Mouse (Mus musculus): ENCODE results near the gene Lrch4. TPM values are rescaled to one million over a fixed set of nuclear protein-coding genes. Genes with fewer than 3 reads are reported as not detected.
A peak's percentile ranks its signal among the peaks of the same experiment; 100 is the strongest.

The Lrch4 gene
- polyA plus RNA-seq, 1 experiment: 108 TPM

DNA sequence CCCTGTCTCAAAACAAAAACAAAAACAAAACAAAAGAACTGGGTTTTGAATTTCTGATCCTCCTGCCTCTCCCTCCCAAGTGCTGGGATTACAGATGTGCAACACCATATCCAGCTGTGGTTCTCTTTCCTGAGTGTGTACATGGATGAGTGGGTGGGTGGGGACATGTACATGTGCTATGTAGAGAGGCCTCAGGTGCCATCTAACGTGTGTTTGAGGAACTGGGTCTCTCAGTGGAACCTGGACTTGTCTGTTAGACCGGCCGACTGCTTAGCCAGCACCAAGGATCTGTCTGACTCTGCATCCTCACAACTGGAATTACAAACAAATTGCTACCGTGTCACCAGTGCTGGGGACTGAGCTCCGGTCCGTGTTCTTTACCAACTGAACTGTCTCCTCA is 31.3 kb upstream of the Lrch4 start:
- WGBS: 58% methylated on average over 6 of the region's 6 CpGs
- peaks cover 9% of the 10 kb centered on the region for H3K4me1 ChIP-seq (ENCODE audit: control insufficient read depth, insufficient read depth, low read length)
- no peak overlapping the region for H3K27ac ChIP-seq (ENCODE audit: control insufficient read depth, insufficient read depth, low read depth, low read length, poor library complexity)
- TF ChIP-seq POLR2A (IDR thresholded peaks at IDR 0.05; ENCODE audit: borderline replicate concordance, control insufficient read depth, low read depth, low read length): no peak
- no peak for TF ChIP-seq CTCF (IDR thresholded peaks at IDR 0.05; ENCODE audit: control insufficient read depth, insufficient read depth, low read length)
- no peak overlapping the region for H3K4me3 ChIP-seq (replicated peaks; ENCODE audit: control insufficient read depth, low read depth, low read length)

DNA sequence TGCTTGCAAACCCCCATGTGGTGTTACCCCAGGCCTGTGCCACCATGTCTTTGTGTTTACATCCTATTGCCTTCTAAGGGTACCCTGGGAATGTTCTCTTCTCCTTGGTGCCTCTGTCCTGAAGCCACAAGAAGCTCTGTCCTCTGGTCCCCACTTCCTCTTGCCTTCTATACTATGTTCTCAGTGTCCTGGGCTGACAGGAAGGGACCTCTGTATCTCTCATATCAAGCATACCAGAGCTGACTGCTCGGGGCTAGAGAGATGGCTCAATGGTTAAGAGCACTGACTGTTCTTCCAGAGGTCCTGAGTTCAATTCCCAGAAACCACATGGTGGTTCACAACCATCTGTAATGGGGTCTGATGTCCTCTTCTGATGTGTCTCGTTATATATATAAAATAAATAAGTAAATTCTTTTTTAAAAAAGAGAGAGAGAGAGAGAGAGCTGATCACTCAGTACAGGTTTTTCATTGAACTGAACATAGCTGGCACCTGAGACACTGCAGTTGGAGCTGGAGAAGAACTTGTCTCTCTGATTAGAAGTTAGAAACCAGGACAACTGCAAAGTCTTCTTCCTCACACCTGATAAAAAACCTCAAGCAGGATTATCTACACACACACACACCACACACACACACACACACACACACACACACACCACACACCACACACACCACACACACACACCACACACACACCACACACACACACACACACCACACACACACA is 30.7 kb upstream of the Lrch4 start:
- H3K27ac ChIP-seq (ENCODE audit: control insufficient read depth, insufficient read depth, low read depth, low read length, poor library complexity): no peak overlapping the region; the same call in 1 of the 2 replicates
- H3K4me3 ChIP-seq (replicated peaks; ENCODE audit: control insufficient read depth, low read depth, low read length): no peak overlapping the region

GRCm38 (mm10) chr5:137599600-137599999 is 29.3 kb upstream of the Lrch4 start:
- Histone ChIP-seq H3K4me3 (replicated peaks; ENCODE audit: control insufficient read depth, low read depth, low read length) (peak overlapping the region; percentile 95), H3K27ac (ENCODE audit: control insufficient read depth, insufficient read depth, low read depth, low read length, poor library complexity) (no peak overlapping the region), H3K4me1 (ENCODE audit: control insufficient read depth, insufficient read depth, low read length) (peaks cover 10% of the 10 kb centered on the region)
- TF ChIP-seq CTCF (IDR thresholded peaks at IDR 0.05; ENCODE audit: control insufficient read depth, insufficient read depth, low read length) (no peak), POLR2A (IDR thresholded peaks at IDR 0.05; ENCODE audit: borderline replicate concordance, control insufficient read depth, low read depth, low read length) (no peak)
- WGBS: 28% methylated on average over 9 of the region's 9 CpGs

More for the DNA sequence above, 30.7 kb upstream of the Lrch4 start:
- peaks cover 10% of the 10 kb centered on the region for H3K4me1 ChIP-seq (ENCODE audit: control insufficient read depth, insufficient read depth, low read length)
- WGBS: 23% methylated on average over 2 of the region's 2 CpGs
- no peak for TF ChIP-seq CTCF (IDR thresholded peaks at IDR 0.05; ENCODE audit: control insufficient read depth, insufficient read depth, low read length)
- TF ChIP-seq POLR2A (IDR thresholded peaks at IDR 0.05; ENCODE audit: borderline replicate concordance, control insufficient read depth, low read depth, low read length): no peak

DNA sequence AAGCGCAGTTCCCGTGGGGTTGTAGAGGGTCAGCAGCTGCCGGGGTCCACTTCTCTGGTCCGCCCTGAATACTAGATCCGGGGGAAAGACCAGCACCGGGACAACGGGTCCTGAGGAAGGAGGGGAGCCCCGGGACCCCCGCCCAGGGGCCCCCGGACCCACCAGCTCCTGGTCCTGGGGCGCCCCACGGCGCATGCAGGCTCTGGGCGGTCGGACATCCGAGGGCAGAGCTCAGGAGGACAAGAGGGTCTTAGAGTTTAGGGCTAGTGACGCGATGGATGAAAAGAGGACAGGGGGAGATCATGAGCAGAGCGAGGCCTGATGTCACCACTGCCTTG is 28.7 kb upstream of the Lrch4 start:
- TF ChIP-seq POLR2A (IDR thresholded peaks at IDR 0.05; ENCODE audit: borderline replicate concordance, control insufficient read depth, low read depth, low read length) (no peak), CTCF (IDR thresholded peaks at IDR 0.05; ENCODE audit: control insufficient read depth, insufficient read depth, low read length) (no peak)
- peak overlapping the region; percentile 95 for H3K4me3 ChIP-seq (replicated peaks; ENCODE audit: control insufficient read depth, low read depth, low read length)
- H3K4me1 ChIP-seq (ENCODE audit: control insufficient read depth, insufficient read depth, low read length): peaks cover 10% of the 10 kb centered on the region
- 2% methylated on average over 19 of the region's 19 CpGs for WGBS
- H3K27ac ChIP-seq (ENCODE audit: control insufficient read depth, insufficient read depth, low read depth, low read length, poor library complexity): peak overlapping the region; percentile 61

DNA sequence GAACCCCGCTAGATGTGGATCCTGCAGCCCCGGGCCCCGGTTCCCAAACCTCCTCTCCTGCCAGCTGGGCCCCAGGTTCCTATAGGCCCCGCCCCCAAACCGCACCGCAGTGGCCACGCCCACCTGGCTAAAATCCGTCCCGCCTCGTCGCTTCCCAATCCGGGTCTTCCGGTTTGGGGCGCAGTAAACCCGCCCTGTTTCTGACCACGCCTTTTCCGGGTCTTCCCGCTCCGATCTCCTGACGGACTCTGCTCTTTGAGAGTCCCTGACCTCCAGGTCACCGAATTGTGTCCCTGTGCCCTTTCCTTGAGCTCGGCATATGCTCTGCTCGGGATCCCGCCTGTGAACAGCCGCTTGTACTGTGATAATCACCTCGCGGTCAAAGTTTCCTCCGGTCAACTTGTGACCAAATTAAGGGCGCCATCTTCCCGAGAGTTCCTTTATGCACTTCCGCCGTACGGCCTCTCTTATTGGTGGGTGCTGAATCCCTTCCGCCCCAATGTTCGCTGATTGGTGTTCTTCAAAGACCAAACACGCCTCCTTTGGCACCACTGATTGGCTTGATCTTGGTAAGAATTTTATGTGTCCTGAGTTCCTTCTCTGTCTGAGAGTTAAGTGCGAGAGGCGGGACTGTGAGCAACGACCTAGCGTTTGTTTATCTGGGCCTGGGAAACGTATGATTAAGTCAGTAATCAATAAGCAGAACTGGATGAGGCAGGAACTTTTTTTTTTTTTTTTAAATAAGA is 28.1 kb upstream of the Lrch4 start, which contains the start of gene Mospd3:
Mospd3 (minus strand) TSS at position 440 of the 746 bp plus-strand sequence.
- H3K4me3 ChIP-seq (replicated peaks; ENCODE audit: control insufficient read depth, low read depth, low read length): peak within 1 kb of the TSS; percentile 95
- peak within 1 kb of the TSS; percentile 97 for H3K27ac ChIP-seq (ENCODE audit: control insufficient read depth, insufficient read depth, low read depth, low read length, poor library complexity)
- under 1% methylated on average over 41 of the region's 41 CpGs for WGBS
- TF ChIP-seq POLR2A (IDR thresholded peaks at IDR 0.05; ENCODE audit: borderline replicate concordance, control insufficient read depth, low read depth, low read length) (peak; percentile 72), CTCF (IDR thresholded peaks at IDR 0.05; ENCODE audit: control insufficient read depth, insufficient read depth, low read length) (no peak)
- peaks cover 10% of the 10 kb centered on the region for H3K4me1 ChIP-seq (ENCODE audit: control insufficient read depth, insufficient read depth, low read length)

DNA sequence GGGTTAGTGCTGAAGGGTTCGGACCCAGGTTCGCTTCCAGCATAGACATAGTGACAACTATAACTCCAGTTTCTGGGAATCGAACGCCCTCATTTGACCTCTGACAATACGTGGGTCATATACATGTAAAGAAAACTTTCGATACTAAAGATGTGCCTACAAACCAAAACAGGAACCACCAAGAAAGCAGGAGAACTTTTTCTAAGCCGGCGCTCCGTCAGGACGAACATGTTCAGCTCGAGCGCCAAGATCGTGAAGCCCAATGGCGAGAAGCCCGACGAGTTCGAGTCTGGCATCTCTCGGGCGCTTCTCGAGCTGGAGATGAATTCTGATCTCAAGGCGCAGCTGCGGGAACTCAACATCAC is 27.6 kb upstream of the Lrch4 start:
- Histone ChIP-seq H3K27ac (ENCODE audit: control insufficient read depth, insufficient read depth, low read depth, low read length, poor library complexity) (peak overlapping the region; percentile 81), H3K4me3 (replicated peaks; ENCODE audit: control insufficient read depth, low read depth, low read length) (peak overlapping the region; percentile 62), H3K4me1 (ENCODE audit: control insufficient read depth, insufficient read depth, low read length) (peaks cover 10% of the 10 kb centered on the region)
- TF ChIP-seq POLR2A (IDR thresholded peaks at IDR 0.05; ENCODE audit: borderline replicate concordance, control insufficient read depth, low read depth, low read length) (no peak; the same call in 1 of the 2 replicates), CTCF (IDR thresholded peaks at IDR 0.05; ENCODE audit: control insufficient read depth, insufficient read depth, low read length) (no peak)
- WGBS: under 1% methylated on average over 22 of the region's 22 CpGs

GRCm38 (mm10) chr5:137607860-137608653 is 20.9 kb upstream of the Lrch4 start:
- no peak overlapping the region for H3K27ac ChIP-seq (ENCODE audit: control insufficient read depth, insufficient read depth, low read depth, low read length, poor library complexity)
- H3K4me3 ChIP-seq (replicated peaks; ENCODE audit: control insufficient read depth, low read depth, low read length): no peak overlapping the region
- 81% methylated on average over 26 of the region's 26 CpGs for WGBS
- no peak for TF ChIP-seq CTCF (IDR thresholded peaks at IDR 0.05; ENCODE audit: control insufficient read depth, insufficient read depth, low read length)
- TF ChIP-seq POLR2A (IDR thresholded peaks at IDR 0.05; ENCODE audit: borderline replicate concordance, control insufficient read depth, low read depth, low read length): no peak
- peaks cover 2% of the 10 kb centered on the region; the same call in 1 of the 2 replicates for H3K4me1 ChIP-seq (ENCODE audit: control insufficient read depth, insufficient read depth, low read length)
